Mouse (Mus musculus): Measurements from ENCODE around the gene Hist2h2bb. TPM values are rescaled to one million over a fixed set of nuclear protein-coding genes. Genes with fewer than 3 reads are reported as not detected.

Gene Hist2h2bb
- polyA plus RNA-seq, 1 experiment from 2014 or later = 17.3 TPM

DNA sequence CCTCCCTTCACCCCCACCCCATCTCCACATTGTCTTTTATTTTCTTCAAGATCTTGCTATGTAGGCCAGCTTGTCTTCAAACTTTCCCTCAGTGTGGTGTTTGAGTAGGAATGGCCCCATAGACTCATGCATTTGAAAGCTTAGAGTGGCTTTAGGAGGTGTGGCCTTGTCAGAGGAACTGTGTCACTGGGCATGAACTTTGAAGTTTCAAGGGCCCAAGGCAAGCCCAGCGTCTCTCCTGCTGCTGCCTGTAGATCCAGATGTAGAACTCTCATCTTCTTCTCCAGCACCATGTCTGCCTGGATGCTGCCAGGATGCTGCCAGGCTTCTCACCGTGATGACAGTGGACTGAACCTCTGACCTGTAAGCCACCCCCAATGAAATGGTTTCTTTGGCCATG, 40.7 kb upstream of the Hist2h2bb start:
- H3K4me1 ChIP-seq (ENCODE audit: control insufficient read depth, insufficient read depth, low read length) = no peaks in the 10 kb centered on the region
- DNase-seq (ENCODE audit: low spot score) (no peak), ATAC-seq (ENCODE audit: insufficient read depth, low FRiP score, low TSS enrichment) (no peak)
- no peaks in the 10 kb centered on the region for H3K36me3 ChIP-seq (ENCODE audit: control insufficient read depth, insufficient read depth, low read length)
- no peak overlapping the region for H3K9ac ChIP-seq (ENCODE audit: low read length)
- H3K4me2 ChIP-seq (ENCODE audit: low read depth) = no peak overlapping the region
- no peak overlapping the region for H3K4me3 ChIP-seq (ENCODE audit: low read depth, low read length)
- H3K27me3 ChIP-seq (ENCODE audit: control insufficient read depth, insufficient read depth, low read length) = no peaks in the 10 kb centered on the region
- 77% methylated on average over 2 of the region's 2 CpGs for WGBS
- no peak overlapping the region for H3K27ac ChIP-seq (ENCODE audit: low read depth, low read length)
- no peaks in the 10 kb centered on the region for H3K9me3 ChIP-seq (ENCODE audit: control insufficient read depth, low read length)

DNA sequence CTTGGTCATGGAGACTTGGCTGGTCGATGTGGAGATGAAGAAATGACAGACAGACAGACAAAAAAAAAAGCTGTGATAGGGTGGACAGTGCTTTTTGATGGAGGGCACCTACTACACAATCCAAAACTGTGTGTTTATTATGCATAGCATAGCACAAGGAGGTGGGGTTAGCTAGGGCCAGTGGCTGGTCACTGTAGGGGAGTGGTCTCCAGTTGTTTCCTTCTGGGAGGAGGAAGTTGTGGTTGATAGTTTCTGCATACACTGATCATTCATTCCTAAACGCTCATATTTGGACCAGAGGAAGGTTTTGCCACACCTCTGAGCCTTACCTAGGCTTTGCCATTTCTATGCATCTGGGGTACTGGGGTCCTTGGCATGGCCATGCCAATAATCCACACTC, 39.1 kb upstream of the Hist2h2bb start:
- H3K36me3 ChIP-seq (ENCODE audit: control insufficient read depth, insufficient read depth, low read length) = no peaks in the 10 kb centered on the region
- no peaks in the 10 kb centered on the region for H3K9me3 ChIP-seq (ENCODE audit: control insufficient read depth, low read length)
- no peak for ATAC-seq (ENCODE audit: insufficient read depth, low FRiP score, low TSS enrichment)
- H3K27ac ChIP-seq (ENCODE audit: low read depth, low read length) = no peak overlapping the region
- H3K4me2 ChIP-seq (ENCODE audit: low read depth) = no peak overlapping the region
- 80% methylated on average over 2 of the region's 2 CpGs for WGBS
- H3K27me3 ChIP-seq (ENCODE audit: control insufficient read depth, insufficient read depth, low read length) = no peaks in the 10 kb centered on the region
- no peaks in the 10 kb centered on the region for H3K4me1 ChIP-seq (ENCODE audit: control insufficient read depth, insufficient read depth, low read length)
- no peak overlapping the region for H3K9ac ChIP-seq (ENCODE audit: low read length)
- H3K4me3 ChIP-seq (ENCODE audit: low read depth, low read length) = no peak overlapping the region
- no peak for DNase-seq (ENCODE audit: low spot score)

DNA sequence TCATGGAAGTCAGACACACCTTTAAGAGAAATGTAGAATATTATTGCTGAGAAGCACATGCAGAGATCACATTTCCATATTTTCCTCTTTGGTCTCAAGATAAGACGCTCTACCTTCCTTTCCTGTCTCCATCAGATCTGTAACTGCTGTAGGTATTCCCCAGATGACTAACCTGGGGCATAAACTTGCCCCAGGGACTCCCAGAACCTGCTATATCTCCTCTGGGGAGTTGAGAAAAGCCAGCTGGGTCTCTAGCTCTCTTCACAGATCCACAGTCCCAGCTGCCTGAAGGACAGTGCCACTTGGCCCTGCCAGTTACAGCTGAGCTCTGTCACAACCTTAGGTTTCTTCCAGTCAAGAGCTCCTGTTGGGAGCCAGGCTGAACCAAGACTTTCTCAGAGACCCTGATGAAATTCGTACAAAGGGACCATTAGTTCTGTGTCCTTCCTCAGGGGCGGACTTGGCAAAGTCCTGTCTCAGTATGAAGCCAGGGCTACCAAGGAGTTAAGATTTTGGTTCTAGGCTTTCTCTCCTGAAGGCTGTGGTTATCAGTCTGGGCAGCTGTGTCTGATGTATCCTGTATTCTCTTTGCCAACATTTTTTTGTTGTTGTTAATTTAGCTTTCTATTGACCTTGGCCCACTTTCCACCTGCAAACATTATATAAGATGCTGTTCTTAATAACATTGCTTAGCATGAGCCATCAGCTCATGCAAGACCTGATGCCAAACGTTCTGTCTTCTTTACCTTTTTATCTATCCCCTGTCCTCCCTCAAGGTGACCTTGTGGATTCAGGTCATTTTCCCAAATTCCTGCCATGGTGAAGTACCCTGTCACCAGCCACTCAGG, 38.4 kb upstream of the Hist2h2bb start:
- Histone ChIP-seq H3K27ac (ENCODE audit: low read depth, low read length) (no peak overlapping the region), H3K4me2 (ENCODE audit: low read depth) (no peak overlapping the region), H3K36me3 (ENCODE audit: control insufficient read depth, insufficient read depth, low read length) (no peaks in the 10 kb centered on the region), H3K27me3 (ENCODE audit: control insufficient read depth, insufficient read depth, low read length) (no peaks in the 10 kb centered on the region), H3K4me1 (ENCODE audit: control insufficient read depth, insufficient read depth, low read length) (no peaks in the 10 kb centered on the region), H3K4me3 (ENCODE audit: low read depth, low read length) (no peak overlapping the region), H3K9me3 (ENCODE audit: control insufficient read depth, low read length) (no peaks in the 10 kb centered on the region), H3K9ac (ENCODE audit: low read length) (no peak overlapping the region)
- ATAC-seq (ENCODE audit: insufficient read depth, low FRiP score, low TSS enrichment) = no peak
- no peak for DNase-seq (ENCODE audit: low spot score)
- WGBS = 77% methylated on average over 4 of the region's 4 CpGs

DNA sequence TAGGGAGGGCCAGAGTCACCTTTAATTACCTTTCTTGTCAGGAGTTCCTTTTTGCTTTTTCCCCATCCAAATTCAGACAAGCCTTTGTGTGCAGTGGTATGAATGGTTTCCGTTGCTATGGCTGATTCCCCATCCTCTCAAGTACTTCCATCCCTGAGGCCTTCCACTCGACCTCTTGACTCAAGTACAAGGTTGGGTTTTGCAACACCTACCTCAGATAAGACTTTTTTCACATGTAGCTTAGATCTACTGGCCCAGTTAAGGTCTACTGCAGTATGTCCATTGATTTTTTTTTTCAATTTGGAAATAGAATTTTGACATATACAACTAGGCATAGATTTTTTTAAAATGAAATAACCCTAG, 37.8 kb upstream of the Hist2h2bb start:
- ATAC-seq (ENCODE audit: insufficient read depth, low FRiP score, low TSS enrichment) (no peak), DNase-seq (ENCODE audit: low spot score) (no peak)
- H3K36me3 ChIP-seq (ENCODE audit: control insufficient read depth, insufficient read depth, low read length) = no peaks in the 10 kb centered on the region
- no peaks in the 10 kb centered on the region for H3K9me3 ChIP-seq (ENCODE audit: control insufficient read depth, low read length)
- no peak overlapping the region for H3K27ac ChIP-seq (ENCODE audit: low read depth, low read length)
- 76% methylated on average over 2 of the region's 2 CpGs for WGBS
- no peaks in the 10 kb centered on the region for H3K27me3 ChIP-seq (ENCODE audit: control insufficient read depth, insufficient read depth, low read length)
- H3K9ac ChIP-seq (ENCODE audit: low read length) = no peak overlapping the region
- H3K4me2 ChIP-seq (ENCODE audit: low read depth) = no peak overlapping the region
- no peaks in the 10 kb centered on the region for H3K4me1 ChIP-seq (ENCODE audit: control insufficient read depth, insufficient read depth, low read length)
- H3K4me3 ChIP-seq (ENCODE audit: low read depth, low read length) = no peak overlapping the region

DNA sequence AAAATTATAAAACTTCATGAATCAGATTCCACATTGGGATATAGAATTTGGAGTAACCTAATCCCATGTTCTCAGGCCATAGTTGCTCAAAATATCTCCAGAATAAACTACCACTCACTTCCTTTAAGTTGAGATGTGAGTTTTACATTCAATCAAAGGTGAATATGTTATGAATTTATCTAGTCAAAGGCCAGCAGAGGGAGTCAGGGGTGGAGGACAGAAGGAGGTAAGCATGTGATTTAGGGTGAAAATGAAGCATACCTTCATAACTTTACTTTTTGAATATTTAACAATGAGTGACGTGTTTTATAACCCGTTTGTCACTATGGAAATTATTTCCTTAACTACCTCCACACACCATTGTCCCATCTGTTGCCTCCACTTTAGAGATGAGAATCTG, 34.6 kb upstream of the Hist2h2bb start:
- Histone ChIP-seq H3K36me3 (ENCODE audit: control insufficient read depth, insufficient read depth, low read length) (no peaks in the 10 kb centered on the region), H3K9ac (ENCODE audit: low read length) (no peak overlapping the region), H3K4me1 (ENCODE audit: control insufficient read depth, insufficient read depth, low read length) (peaks cover 9% of the 10 kb centered on the region), H3K4me2 (ENCODE audit: low read depth) (no peak overlapping the region), H3K27me3 (ENCODE audit: control insufficient read depth, insufficient read depth, low read length) (no peaks in the 10 kb centered on the region), H3K4me3 (ENCODE audit: low read depth, low read length) (no peak overlapping the region), H3K9me3 (ENCODE audit: control insufficient read depth, low read length) (no peaks in the 10 kb centered on the region), H3K27ac (ENCODE audit: low read depth, low read length) (no peak overlapping the region)
- DNase-seq (ENCODE audit: low spot score) (no peak), ATAC-seq (ENCODE audit: insufficient read depth, low FRiP score, low TSS enrichment) (no peak)
- 97% methylated on average over 2 of the region's 2 CpGs for WGBS

DNA sequence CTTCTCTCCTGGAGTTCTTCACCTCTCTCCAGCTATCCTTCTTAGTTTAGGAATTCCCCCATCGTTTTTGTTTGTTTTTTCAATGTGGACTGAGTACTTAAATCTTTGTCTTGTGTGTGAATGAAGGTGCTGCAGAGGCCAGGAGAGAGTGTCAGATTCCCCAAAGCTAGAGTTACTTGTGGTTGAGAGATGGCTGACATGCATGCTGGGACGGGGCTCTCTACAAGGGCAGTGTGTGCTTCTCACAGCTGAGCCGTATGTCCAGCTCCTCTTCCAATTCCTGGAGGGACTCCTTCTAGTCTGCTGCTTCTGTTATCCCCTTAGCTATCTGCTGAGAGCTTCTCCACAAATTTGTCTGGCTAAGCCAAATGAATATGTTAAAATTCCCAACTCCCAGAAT, 33.7 kb upstream of the Hist2h2bb start:
- H3K9me3 ChIP-seq (ENCODE audit: control insufficient read depth, low read length) = no peaks in the 10 kb centered on the region
- ATAC-seq (ENCODE audit: insufficient read depth, low FRiP score, low TSS enrichment) (no peak), DNase-seq (ENCODE audit: low spot score) (no peak)
- no peak overlapping the region for H3K4me3 ChIP-seq (ENCODE audit: low read depth, low read length)
- no peaks in the 10 kb centered on the region for H3K36me3 ChIP-seq (ENCODE audit: control insufficient read depth, insufficient read depth, low read length)
- no peaks in the 10 kb centered on the region for H3K27me3 ChIP-seq (ENCODE audit: control insufficient read depth, insufficient read depth, low read length)
- 67% methylated on average over 3 of the region's 3 CpGs for WGBS
- H3K9ac ChIP-seq (ENCODE audit: low read length) = no peak overlapping the region
- H3K4me2 ChIP-seq (ENCODE audit: low read depth) = no peak overlapping the region
- no peak overlapping the region for H3K27ac ChIP-seq (ENCODE audit: low read depth, low read length)
- peaks cover 9% of the 10 kb centered on the region for H3K4me1 ChIP-seq (ENCODE audit: control insufficient read depth, insufficient read depth, low read length)

DNA sequence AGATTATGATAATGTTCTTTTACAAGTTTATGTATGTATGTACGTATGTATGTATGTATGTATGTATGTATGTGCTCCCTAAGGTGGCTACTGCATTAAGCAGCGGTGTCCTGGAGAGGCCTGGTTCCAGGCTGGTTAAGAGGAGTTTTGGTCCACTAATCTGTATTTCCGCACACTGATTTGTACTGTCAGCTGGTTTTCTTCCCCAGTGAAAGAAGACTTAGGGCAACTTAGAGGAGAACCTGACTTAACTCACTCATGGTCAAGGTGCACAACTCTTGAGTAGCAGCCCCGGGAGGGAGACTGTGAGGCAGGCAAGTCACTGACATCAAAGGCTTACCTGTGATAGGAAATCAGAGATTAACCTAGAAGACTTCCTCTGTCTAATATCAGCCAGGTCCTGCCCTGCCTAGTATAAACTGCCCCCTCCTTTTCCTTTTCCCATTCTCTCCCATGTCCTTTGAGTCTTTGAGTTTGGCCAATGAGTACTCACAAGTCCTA, 32.7 kb upstream of the Hist2h2bb start:
- Histone ChIP-seq H3K4me3 (ENCODE audit: low read depth, low read length) (peak overlapping the region; percentile 42), H3K36me3 (ENCODE audit: control insufficient read depth, insufficient read depth, low read length) (no peaks in the 10 kb centered on the region), H3K27ac (ENCODE audit: low read depth, low read length) (no peak overlapping the region), H3K9me3 (ENCODE audit: control insufficient read depth, low read length) (no peaks in the 10 kb centered on the region), H3K27me3 (ENCODE audit: control insufficient read depth, insufficient read depth, low read length) (no peaks in the 10 kb centered on the region), H3K9ac (ENCODE audit: low read length) (peak overlapping the region; percentile 82), H3K4me1 (ENCODE audit: control insufficient read depth, insufficient read depth, low read length) (peaks cover 9% of the 10 kb centered on the region), H3K4me2 (ENCODE audit: low read depth) (peak overlapping the region; percentile 51)
- WGBS = 84% methylated on average over 4 of the region's 4 CpGs
- ATAC-seq (ENCODE audit: insufficient read depth, low FRiP score, low TSS enrichment) = no peak
- DNase-seq (ENCODE audit: low spot score) = no peak

DNA sequence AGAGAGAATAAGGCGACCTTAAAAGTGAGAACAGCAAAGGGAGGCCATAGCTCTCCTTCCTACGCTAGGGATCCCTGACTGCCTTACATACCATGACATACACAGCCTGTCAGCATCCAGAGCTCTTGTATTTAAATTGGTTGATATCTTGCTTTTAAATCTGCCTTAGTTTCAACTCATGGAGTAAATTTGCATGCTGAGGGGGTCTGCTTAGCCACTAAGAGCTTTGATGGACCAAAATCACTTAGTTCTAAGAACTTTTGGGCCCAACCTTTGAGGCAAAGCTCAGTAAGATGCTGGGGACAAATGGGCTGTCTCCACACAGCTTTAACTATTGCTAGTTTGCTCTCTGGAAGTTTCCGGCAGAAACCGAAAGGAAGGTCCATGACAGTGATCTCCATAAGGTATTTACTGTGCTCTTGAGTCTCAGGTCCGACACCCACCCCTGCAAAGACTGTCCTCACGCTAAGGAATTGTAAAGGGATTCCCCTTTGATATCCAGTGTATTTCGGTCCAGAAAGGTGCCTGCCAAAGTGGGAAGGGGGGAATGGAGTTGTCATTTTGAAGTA, 32.1 kb upstream of the Hist2h2bb start:
- H3K36me3 ChIP-seq (ENCODE audit: control insufficient read depth, insufficient read depth, low read length) = no peaks in the 10 kb centered on the region
- H3K4me1 ChIP-seq (ENCODE audit: control insufficient read depth, insufficient read depth, low read length) = peaks cover 9% of the 10 kb centered on the region
- no peak for ATAC-seq (ENCODE audit: insufficient read depth, low FRiP score, low TSS enrichment)
- H3K9ac ChIP-seq (ENCODE audit: low read length) = peak overlapping the region; percentile 82
- DNase-seq (ENCODE audit: low spot score) = peak; percentile 43
- peak overlapping the region; percentile 42 for H3K4me3 ChIP-seq (ENCODE audit: low read depth, low read length)
- H3K27me3 ChIP-seq (ENCODE audit: control insufficient read depth, insufficient read depth, low read length) = no peaks in the 10 kb centered on the region
- 28% methylated on average over 7 of the region's 7 CpGs for WGBS
- peak overlapping the region; percentile 84 for H3K27ac ChIP-seq (ENCODE audit: low read depth, low read length)
- H3K4me2 ChIP-seq (ENCODE audit: low read depth) = peak overlapping the region; percentile 51
- H3K9me3 ChIP-seq (ENCODE audit: control insufficient read depth, low read length) = no peaks in the 10 kb centered on the region

Measured in neural tube, embryonic 11.5 days (tissue).